Mouse (Mus musculus): ENCODE results near the gene Me1.

Gene Me1

DNA sequence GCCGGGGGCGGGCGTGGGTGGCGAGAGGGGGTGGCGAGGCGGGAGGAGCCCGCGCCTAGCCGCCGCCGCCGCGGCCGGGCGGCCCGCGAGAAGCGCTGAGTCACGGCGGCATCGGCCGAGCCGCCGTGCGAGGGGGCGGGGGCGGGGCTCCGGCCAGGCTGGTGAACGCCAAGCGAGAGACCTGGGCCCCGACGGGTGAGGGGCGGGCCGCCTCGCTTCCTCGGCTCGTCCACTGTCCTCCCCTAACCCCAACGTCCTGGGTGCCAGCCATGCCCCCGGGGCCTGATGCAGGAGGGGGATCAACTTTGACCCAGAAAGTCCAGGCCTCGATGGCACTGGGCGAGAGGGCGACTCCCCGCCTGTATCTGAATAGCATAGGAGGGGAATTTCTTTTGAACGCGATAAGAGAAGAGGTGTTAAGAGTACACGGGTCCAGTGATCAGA is at the start of gene Me1:
Gene Me1, minus strand, starts transcription at position 136 of the 444 bp plus-strand sequence.
- peak; percentile 77 for DNase-seq

DNA sequence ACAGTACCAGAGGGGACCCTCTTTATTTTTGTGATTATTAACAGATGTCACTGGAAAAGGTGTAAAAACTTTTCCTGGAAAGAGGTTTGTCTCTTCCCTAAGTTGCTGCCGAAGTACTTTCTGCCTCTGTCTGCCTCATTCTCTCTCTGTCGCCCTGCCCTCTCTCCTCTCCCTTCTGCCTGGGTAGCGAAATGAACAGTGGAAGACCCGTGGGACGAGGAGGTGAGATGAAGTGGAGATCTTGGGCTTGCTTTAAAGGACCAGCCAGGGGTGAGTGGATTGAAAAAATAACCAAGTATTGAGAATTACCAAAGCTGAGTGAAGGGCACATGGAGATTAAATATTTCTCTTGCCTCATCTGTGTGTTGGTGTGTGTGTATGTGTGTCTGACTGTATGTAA is 48.3 kb upstream of the Me1 start:
- no peak for DNase-seq

DNA sequence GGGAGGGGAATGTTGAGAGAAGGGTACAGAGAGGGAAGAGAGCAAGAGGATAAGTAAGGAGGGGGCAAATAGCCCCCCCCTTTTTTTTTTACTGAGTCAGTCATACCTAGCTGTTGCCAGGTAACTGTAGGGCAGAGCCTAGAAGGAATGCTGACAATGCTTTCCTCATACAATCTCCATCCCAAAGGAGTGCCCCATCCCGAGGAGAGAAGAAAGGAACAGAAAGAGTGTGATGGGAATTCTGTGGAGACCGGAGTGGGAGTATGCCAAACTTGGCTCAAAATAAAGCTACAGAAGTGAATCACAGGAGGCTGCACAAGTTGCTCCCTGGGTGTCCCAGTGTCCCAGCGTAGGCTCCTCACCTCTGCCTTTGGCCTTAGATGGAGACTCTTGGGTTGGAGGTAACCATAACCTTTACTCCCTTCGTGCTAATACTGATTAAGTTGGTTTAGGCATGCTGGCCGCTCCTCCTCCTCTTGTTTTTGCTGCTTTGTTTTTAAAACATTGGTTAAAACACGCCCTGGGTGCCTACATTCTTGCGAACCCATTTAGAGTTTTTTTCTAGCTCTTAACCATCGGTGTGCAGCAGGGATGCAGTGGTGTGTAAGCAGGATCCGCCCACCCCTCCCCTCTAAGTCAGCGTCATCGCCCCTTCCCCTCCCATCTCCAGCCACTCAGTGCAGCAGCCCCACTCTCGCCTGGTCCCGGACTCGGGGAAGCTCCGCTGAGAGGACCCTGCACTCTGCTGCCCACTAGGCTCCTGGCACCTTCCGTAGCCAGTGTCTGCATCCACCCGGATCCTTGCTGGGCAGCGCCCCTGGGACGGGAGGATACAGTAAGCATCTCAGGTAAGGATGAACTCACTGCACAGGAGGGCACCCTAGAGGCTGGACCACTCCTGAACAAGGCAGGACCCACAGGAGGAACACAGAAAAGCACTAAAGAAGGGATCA is 47.5 kb upstream of the Me1 start, which contains the start of gene Prss35:
Gene Prss35, plus strand, starts transcription at position 691 of the 953 bp plus-strand sequence.
- peak; percentile 72 for DNase-seq

DNA sequence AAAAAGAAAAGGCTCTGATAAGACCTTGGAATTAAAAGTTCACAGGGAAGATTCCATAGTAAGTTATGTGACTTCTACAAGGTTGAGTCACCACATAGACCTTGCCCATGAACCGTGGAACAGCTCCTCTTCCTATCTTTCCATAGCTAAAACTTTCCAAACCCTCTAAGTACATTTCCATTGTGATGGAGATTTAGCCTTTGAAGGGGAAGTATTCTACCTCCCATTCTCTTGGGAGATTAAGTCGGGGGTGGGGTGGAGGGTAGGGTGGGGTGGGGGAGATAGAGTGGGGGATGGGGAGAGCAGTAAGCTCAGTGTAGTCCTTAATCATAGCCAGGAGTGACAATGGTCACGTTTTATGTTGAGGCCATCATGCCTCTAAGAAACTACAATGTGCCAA is 44.2 kb upstream of the Me1 start:
- no peak for DNase-seq

DNA sequence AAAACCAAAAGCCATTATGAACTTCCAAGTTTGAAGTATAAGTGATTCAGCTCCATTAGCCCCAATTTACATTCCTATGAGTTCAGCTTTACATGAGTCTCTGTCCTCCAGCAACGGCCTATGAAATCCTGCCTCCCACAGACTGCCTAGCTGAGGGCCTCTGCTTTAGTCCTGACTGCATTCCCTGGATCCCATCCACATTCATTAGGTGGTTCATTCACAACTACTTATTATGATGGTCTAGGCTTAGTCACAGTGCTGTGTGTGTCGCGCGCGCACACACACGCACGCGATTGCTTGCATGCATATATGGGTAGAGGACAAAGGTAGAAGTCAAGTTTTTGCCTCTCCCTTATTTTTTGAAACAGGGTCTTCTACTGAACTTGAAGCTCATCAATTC is 43.0 kb upstream of the Me1 start:
- DNase-seq: no peak

DNA sequence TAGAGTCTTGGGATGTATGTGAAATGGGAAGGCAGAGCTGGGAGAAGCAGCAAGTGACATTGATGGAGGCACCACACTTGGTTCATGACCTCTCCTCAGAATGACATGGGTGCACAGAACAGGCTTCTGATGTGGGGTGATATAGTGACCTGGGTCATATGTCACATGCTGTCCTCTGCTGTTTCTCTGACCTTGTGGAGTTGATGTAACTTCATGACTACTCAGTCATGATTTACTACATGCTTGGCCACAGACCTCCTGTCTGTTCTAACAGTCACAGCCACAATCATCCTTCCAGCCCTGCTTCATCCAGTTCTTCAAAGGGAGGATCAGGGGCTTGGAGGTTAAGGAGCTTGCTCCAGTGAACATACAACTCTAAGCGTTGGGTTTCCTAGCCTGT is 42.3 kb upstream of the Me1 start:
- DNase-seq: no peak

DNA sequence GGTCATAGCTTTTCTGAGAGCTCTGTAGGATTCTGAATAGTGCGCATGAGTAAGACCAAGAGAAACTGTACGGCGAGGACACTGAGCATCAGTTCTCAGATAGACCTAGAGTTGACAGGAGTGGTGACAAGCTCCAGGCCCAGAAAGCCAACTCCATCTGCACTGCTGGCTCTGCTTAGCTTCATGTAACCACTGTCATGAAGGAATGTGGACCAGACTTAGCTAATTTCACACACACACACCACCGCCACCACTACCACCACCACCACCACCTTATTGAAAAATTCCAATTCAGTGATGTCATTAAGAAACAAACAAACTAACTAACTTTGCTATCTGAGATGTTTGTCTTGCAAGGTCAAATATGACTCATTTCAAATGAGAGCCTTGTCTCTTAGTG is 41.2 kb upstream of the Me1 start:
- DNase-seq: no peak

DNA sequence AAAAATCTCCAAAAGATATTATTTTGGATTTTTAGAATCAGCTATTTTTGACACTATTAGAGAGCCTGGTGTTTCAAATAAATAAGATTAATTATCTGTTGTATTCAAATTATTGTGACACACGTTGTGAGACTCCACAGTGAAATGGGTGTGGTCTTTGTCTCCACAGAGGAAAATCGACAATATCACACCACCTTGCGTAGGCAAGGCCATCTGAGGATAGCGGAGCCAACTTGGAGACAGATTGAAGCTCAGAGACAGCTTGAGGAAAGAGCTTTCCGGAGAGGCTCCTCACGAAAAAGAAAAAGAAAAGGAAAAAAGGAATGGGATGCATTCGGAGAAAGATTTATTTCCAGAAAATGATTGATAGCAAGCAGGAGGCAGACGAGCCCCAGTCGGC is 39.0 kb upstream of the Me1 start:
- no peak for DNase-seq

DNA sequence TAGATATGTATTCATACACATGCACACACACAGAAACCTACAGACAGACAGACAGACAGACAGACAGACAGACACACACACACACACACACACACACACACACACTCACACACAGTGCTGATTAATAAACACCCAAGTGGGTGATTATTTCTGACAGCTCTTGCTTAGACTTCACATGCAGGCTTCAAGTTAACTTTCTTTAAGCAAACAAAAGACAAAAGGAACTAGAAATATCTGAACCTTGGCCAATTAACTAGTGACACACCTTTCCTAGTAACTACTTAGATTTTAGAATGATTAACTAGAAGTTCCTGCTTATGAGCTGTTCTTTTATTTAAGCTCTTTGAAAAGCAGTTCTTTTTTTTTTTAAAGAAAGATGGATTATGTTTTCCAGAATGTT is 38.6 kb upstream of the Me1 start:
- DNase-seq: no peak

DNA sequence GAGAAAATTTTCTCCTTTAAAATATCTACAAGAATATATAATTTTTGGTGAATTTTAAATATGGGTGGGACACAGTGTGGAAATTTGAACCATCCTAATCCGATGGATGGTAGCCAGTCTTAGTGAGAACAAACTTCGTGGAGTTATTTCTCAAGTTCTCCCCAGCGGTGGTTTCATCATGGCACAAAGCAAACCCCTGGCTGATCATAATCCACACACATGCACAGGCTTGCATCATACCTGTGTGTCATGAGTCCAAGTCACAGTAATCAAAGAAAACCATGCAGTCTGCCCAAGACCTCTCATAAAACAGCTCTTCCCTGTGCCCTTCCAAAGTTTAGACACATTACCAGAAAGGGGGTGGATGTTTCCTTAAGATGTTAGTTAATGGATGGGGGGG is 34.1 kb upstream of the Me1 start:
- DNase-seq: no peak

DNA sequence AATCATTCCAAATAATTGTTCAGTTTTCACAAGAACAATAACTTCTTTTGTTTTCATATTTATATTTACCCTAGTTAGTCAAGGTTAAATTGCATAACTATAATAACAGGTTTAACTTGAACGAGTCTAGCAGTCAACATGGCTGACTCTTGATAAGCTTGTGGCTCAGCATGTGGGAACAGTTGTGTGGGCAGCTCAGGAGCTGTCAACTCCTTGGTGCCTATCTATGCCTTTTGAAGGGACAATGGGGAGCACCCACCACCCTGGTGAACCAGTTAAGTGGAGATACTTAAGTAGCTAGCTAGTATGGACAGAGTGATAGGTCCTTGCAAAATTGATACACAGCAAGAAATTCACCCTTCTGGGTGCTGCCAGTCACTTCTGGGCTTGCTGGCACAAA is 33.3 kb upstream of the Me1 start:
- DNase-seq: no peak

DNA sequence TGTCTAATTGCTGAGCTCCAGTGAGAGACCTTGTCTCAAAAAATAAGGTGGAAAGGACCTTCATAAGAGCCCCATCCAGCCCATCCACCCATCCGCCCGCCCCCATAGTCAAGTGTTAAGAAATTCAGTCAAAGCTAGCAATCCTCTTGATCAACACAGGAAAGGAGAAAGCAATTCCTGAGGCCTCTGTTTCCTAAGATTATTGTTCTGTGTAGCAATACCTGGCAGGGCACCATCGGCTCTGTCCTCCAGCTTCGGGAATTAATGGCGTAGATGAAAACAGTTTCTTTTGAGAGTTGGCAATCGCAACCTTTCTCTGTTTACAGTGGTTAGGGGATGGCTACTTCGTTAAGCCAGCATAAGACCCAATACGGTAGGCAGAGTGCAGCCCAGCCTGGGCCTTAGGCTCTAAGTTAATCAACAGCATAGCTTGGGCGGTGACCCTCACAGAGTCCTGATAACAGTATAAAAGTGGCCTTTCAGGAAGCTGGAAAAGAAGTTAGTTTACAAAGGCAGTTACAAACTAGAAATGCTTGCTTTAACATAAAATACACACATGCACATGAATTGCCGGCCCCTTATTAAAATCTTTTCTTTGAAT is 32.6 kb upstream of the Me1 start:
- no peak for DNase-seq

DNA sequence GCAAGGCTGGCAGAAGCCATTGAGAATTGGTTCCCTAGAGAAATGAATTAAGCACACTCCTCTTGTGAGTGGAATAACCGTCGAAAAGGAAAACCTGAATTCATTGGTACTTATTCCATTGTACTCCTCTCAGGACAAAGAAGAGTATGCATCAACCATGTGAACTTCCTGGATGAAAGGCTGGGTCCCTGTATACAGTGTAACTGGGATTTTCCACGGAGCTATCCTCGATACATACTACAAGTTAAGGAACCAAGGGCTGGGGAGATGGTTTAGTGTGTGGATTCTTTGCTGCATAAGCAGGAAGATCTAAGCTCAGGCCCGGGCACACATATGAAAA is 30.6 kb upstream of the Me1 start:
- DNase-seq: no peak

DNA sequence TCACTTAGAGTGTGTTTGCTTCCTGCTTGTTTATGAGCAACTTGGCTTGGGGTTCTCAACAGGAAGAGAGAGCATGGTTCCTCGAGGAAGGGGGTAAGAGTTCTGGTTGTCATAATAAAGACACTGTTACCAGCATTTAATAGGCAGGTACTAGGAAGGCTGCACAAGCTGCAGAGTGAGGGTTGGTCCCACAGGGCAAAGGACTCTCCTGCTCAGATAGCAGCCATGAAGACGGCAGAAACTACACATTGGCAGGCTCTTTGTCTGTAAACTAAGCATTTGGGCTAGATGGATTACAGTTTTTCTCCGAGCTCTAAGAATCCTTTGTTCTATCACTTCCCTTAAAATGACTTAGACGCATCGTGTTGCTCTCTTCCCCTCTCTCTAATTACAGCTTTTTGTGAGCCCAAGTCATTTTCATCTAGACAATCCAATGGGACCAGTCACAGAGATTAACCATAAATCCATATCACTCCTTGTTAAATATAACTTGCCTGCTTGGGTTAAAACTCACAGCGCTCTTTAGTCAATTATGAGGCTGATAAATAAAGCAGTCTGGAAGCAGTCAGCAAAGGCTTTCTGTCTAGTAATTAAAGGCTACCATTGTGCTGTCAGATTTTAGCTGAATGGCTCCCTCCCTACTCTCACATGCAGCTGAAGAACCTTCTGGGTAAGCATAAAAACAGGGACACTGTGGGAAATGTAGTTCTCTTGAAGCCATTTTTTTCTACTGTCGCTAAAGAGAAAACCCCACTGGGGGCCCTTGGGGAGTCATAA is 30.0 kb upstream of the Me1 start:
- peak; percentile 15 for DNase-seq

DNA sequence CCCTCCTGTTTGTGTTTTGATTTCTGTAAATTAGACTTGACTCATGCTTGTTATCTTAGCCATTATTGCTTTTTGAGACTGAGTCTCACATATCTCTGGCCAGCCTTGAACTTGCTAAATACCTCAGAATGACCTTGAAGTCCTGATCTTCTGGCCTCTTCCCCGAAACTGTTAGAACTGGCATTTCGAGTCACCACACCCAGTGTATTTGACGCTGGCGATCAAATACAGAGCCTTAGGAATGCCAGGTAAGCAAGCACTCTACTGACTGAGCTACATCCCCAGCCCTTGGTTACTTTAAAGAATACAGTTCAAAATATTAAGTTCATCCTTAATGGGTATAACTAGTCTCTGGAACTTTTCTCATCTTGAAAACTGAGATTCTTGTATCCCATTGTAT is 29.3 kb upstream of the Me1 start:
- DNase-seq: no peak

DNA sequence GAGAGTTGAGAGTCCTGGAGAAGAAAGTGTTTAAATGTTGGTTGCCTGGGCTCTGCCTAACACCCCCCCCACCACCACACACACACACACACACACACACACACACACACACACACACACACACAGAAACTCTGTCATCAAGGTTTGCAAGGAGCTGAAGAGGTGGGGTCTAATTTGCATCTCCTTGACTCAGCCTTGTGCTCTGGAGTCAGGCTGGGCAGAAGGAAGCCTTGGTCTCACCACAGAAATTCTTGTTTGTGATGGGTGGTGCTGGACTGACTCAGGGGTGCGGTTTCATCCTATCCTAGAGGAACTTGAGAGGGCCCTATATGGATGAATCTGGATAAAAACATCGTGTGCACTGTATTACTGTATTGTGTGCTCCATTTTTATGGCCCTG is 25.0 kb upstream of the Me1 start:
- DNase-seq: no peak

DNA sequence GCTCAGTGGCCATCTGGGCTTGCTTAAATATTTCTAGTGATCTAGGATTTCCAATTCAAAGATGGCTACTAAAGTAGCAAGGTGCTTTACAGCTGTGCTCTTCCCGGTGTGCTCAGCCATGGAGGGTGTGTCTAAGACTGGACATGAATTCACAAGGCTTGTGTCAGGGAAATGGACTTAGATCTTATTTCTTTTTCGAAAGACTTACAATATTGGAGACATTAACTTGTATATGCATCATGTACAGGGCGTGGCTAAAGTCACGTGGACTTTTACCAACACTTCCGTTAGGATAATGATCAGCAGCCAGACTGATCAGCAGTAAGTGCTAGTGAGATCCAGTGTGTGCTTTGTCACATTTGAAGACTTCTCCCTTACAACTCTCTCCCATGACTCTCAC is 24.5 kb upstream of the Me1 start:
- no peak for DNase-seq

DNA sequence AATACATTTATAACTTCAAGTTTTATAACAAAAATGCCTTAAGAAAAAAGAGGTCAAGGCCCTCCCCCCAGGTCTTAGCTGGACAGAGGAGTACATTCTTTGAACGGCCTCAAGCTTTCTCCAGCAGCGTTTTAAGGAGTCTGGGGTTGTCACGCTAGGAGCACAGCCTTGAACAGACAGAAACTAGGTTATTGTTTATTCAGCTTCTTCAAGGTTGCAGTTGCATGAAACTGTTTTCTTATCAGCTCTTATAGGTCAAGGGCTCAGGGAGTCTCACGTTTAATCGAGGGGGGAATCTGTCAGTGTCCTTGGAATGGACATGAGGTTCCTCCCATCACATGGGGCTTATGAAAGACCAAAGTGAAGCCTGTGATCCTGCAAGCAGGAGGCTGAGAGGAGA is 21.4 kb upstream of the Me1 start:
- DNase-seq: no peak

DNA sequence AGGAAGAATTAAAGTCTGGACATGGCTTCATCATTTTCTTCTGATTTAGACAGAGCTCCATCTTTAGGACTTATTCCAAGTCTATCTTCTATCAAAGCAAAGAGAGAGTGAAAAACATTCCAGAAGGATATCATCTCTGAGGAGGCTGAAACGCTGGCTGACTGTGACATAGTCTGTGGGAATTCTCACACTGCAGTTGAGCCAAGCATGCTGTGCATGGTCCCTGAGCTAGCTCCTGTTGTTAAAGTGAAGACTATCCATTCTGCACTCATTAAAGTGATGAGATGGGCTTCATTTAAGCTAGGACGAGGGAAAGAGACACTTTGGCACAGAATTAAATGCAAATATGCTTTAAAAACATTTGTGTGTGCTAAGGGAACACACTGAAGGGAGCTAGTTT is 20.8 kb upstream of the Me1 start:
- no peak for DNase-seq

DNA sequence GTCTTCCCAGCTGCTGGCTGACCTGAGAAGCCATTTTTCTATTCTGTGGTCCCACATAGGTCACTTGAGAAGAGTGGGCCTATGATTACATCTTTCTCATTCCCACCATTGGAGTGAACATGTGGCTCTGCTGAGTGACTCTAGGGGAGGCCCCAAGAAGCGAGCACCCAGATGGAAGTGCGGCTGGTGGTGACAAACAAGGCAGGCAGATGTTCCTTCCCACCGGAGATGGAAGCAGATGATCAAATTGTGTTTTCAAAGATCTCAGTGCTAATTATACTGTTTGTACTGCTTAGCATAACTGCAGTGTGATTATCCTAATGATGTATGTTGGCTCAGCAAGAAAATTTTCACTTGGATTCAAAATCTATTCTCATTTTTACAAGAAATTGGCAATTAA is 18.3 kb upstream of the Me1 start:
- DNase-seq: no peak

DNA sequence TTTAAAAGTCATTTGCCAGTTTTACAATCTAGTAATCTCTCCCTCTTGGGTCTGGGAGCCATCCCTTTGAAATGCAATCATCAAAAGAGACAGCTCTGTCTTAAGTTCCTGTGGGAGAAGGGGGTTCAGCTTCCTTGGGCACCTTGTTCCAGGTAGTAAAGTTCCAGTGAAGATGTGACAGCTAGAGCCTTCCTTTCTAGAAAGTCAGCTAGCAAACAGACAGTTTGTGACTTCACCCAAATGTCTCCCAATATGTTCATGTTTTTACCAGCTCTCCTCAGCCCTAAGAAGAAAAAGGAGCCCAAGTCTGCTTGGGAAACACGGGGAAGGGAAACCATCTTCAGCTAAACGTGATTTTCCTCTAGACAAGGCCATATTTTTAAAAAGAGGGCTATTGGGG is 16.9 kb upstream of the Me1 start:
- DNase-seq: no peak

DNA sequence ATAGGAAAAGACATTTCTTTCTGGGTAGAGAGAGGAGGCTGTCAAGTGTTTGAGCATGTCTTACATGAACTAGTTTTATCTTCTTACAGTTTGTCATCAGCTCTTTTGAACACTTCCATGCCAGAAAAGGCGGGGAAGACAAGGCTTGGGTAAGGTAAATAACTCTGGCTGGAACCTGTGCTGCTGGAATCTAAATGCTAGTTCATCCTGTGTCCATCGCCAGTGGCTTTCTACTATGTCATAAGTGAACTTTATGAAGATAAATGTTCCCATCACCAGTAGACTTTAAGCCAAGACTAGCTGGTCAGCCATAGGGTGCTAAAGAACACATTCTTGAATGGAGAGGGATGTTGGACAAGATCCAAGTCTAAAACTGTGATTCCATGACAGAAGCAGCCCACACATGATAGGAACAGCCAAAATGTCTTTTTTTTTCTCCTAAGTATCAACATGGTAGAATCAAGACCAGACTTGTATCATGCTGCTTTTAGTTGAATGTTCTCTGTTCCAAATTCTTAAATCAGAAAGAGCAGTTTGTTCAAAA is 14.4 kb upstream of the Me1 start:
- DNase-seq: no peak

DNA sequence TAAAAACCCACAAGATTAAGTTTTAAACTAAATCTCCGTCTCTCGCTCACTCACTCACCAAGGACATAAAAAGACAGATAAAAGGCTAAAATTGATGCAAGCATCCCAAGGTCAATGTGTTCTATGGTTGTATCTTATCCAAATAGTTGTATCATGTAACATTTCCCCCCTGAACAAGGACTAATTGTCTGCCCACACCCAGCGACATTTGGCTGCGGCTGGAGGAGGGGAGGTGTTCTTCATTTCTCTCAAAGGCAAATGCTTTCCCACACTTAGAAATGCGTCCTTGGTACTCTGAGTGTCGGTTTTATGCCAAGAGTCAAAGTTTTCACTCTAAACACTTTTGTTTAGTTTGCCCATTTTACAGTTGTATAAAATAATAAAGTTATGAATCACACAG is 13.2 kb upstream of the Me1 start:
- DNase-seq: no peak

DNA sequence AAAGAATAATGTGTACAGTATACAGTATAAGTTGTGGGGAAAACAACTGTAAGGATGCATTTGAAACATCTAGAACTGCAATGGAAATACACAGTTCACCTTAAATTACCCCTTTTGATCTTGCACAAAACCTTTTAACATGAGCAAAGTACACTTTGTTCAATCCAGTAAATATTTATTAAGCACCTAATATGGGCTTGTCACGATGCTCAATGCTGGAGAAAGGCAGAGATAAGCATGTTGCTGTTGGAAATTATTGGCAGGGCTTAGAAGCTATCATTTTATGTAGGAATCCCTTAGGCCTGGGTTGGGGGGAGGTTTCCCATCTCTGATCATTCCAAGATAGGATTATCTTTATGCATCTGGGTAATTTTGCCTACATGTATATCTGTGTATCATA is 11.7 kb upstream of the Me1 start:
- DNase-seq: no peak
